Mouse (Mus musculus): Measurements from ENCODE around the gene Frat1. TPM values are rescaled to one million over a fixed set of nuclear protein-coding genes. Genes with fewer than 3 reads are reported as not detected.

The Frat1 gene
- polyA plus RNA-seq, 1 experiment from 2014 or later = 12.2 TPM

- Histone ChIP-seq H3K9ac (ENCODE audit: low read depth, low read length) (0 out of 2 replicates have a peak overlapping the region, but pooled peaks have one; percentile 12), H3K27me3 (replicated peaks; ENCODE audit: control insufficient read depth, insufficient read depth, low read length) (no peaks in the 10 kb centered on the region), H3K27ac (ENCODE audit: low read length) (peak overlapping the region; percentile 84), H3K4me3 (ENCODE audit: low read length) (no peak overlapping the region), H3K9me3 (ENCODE audit: control insufficient read depth, low read length) (no peaks in the 10 kb centered on the region), H3K4me2 (ENCODE audit: low read depth, low read length) (peak overlapping the region; percentile 38), H3K4me1 (ENCODE audit: control insufficient read depth, insufficient read depth, low read length) (peaks cover 20% of the 10 kb centered on the region), H3K36me3 (ENCODE audit: control insufficient read depth, insufficient read depth, low read length) (no peaks in the 10 kb centered on the region)
- WGBS = 34% methylated on average over 9 of the region's 9 CpGs
- no peak for ATAC-seq
These were observed 7.6 kb downstream of the Frat1 start for GRCm38 (mm10) chr19:41837194-41837916.

- H3K4me3 ChIP-seq (ENCODE audit: low read length) = 0 out of 2 replicates have a peak overlapping the region, but pooled peaks have one; percentile 9
- WGBS = 37% methylated on average over 4 of the region's 4 CpGs
These were observed 8.1 kb downstream of the Frat1 start for GRCm38 (mm10) chr19:41837917-41838261.

GRCm38 (mm10) chr19:41838808-41839207 is 9.0 kb downstream of the Frat1 start:
- WGBS = 24% methylated on average over 6 of the region's 6 CpGs
- Histone ChIP-seq H3K36me3 (ENCODE audit: control insufficient read depth, insufficient read depth, low read length) (no peaks in the 10 kb centered on the region), H3K9ac (ENCODE audit: low read depth, low read length) (no peak overlapping the region), H3K27me3 (replicated peaks; ENCODE audit: control insufficient read depth, insufficient read depth, low read length) (no peaks in the 10 kb centered on the region), H3K9me3 (ENCODE audit: control insufficient read depth, low read length) (no peaks in the 10 kb centered on the region), H3K4me1 (ENCODE audit: control insufficient read depth, insufficient read depth, low read length) (peaks cover 20% of the 10 kb centered on the region), H3K4me3 (ENCODE audit: low read length) (peak overlapping the region; percentile 9; the same call in 1 of the 2 replicates), H3K27ac (ENCODE audit: low read length) (peak overlapping the region; percentile 90), H3K4me2 (ENCODE audit: low read depth, low read length) (peak overlapping the region; percentile 35)
- ATAC-seq = peak; percentile 62

More at GRCm38 (mm10) chr19:41837917-41838261, 8.1 kb downstream of the Frat1 start:
- Histone ChIP-seq H3K27ac (ENCODE audit: low read length) (peak overlapping the region; percentile 90), H3K9me3 (ENCODE audit: control insufficient read depth, low read length) (no peaks in the 10 kb centered on the region), H3K4me1 (ENCODE audit: control insufficient read depth, insufficient read depth, low read length) (peaks cover 20% of the 10 kb centered on the region), H3K36me3 (ENCODE audit: control insufficient read depth, insufficient read depth, low read length) (no peaks in the 10 kb centered on the region), H3K27me3 (replicated peaks; ENCODE audit: control insufficient read depth, insufficient read depth, low read length) (no peaks in the 10 kb centered on the region), H3K9ac (ENCODE audit: low read depth, low read length) (0 out of 2 replicates have a peak overlapping the region, but pooled peaks have one; percentile 12), H3K4me2 (ENCODE audit: low read depth, low read length) (peak overlapping the region; percentile 38)
- ATAC-seq = peak; percentile 81

GRCm38 (mm10) chr19:41839685-41840084 is 9.9 kb downstream of the Frat1 start:
- no peak overlapping the region for H3K4me2 ChIP-seq (ENCODE audit: low read depth, low read length)
- no peaks in the 10 kb centered on the region for H3K27me3 ChIP-seq (replicated peaks; ENCODE audit: control insufficient read depth, insufficient read depth, low read length)
- H3K4me3 ChIP-seq (ENCODE audit: low read length) = no peak overlapping the region
- ATAC-seq = no peak
- no peaks in the 10 kb centered on the region for H3K9me3 ChIP-seq (ENCODE audit: control insufficient read depth, low read length)
- no peaks in the 10 kb centered on the region for H3K36me3 ChIP-seq (ENCODE audit: control insufficient read depth, insufficient read depth, low read length)
- H3K9ac ChIP-seq (ENCODE audit: low read depth, low read length) = no peak overlapping the region
- WGBS = 86% methylated on average over 3 of the region's 3 CpGs
- H3K4me1 ChIP-seq (ENCODE audit: control insufficient read depth, insufficient read depth, low read length) = peaks cover 20% of the 10 kb centered on the region
- peak overlapping the region; percentile 69 for H3K27ac ChIP-seq (ENCODE audit: low read length)

GRCm38 (mm10) chr19:41841105-41841750 is 11.5 kb downstream of the Frat1 start:
- peaks cover 16% of the 10 kb centered on the region for H3K4me1 ChIP-seq (ENCODE audit: control insufficient read depth, insufficient read depth, low read length)
- H3K4me3 ChIP-seq (ENCODE audit: low read length) = no peak overlapping the region
- H3K9ac ChIP-seq (ENCODE audit: low read depth, low read length) = no peak overlapping the region
- H3K27ac ChIP-seq (ENCODE audit: low read length) = no peak overlapping the region
- H3K27me3 ChIP-seq (replicated peaks; ENCODE audit: control insufficient read depth, insufficient read depth, low read length) = no peaks in the 10 kb centered on the region
- no peaks in the 10 kb centered on the region for H3K36me3 ChIP-seq (ENCODE audit: control insufficient read depth, insufficient read depth, low read length)
- WGBS = 77% methylated on average over 7 of the region's 7 CpGs
- no peaks in the 10 kb centered on the region for H3K9me3 ChIP-seq (ENCODE audit: control insufficient read depth, low read length)
- ATAC-seq = no peak
- H3K4me2 ChIP-seq (ENCODE audit: low read depth, low read length) = no peak overlapping the region

- Histone ChIP-seq H3K27me3 (replicated peaks; ENCODE audit: control insufficient read depth, insufficient read depth, low read length) (no peaks in the 10 kb centered on the region), H3K27ac (ENCODE audit: low read length) (no peak overlapping the region), H3K9ac (ENCODE audit: low read depth, low read length) (no peak overlapping the region), H3K4me1 (ENCODE audit: control insufficient read depth, insufficient read depth, low read length) (peaks cover 13% of the 10 kb centered on the region), H3K4me3 (ENCODE audit: low read length) (no peak overlapping the region), H3K9me3 (ENCODE audit: control insufficient read depth, low read length) (no peaks in the 10 kb centered on the region), H3K36me3 (ENCODE audit: control insufficient read depth, insufficient read depth, low read length) (no peaks in the 10 kb centered on the region), H3K4me2 (ENCODE audit: low read depth, low read length) (no peak overlapping the region)
- 85% methylated on average over 4 of the region's 4 CpGs for WGBS
- no peak for ATAC-seq
These were observed 12.4 kb downstream of the Frat1 start for GRCm38 (mm10) chr19:41842196-41842595.

- Histone ChIP-seq H3K4me3 (ENCODE audit: low read length) (no peak overlapping the region), H3K4me2 (ENCODE audit: low read depth, low read length) (no peak overlapping the region), H3K4me1 (ENCODE audit: control insufficient read depth, insufficient read depth, low read length) (peaks cover 10% of the 10 kb centered on the region; the same call in 1 of the 2 replicates), H3K27ac (ENCODE audit: low read length) (no peak overlapping the region), H3K9me3 (ENCODE audit: control insufficient read depth, low read length) (no peaks in the 10 kb centered on the region), H3K36me3 (ENCODE audit: control insufficient read depth, insufficient read depth, low read length) (no peaks in the 10 kb centered on the region), H3K27me3 (replicated peaks; ENCODE audit: control insufficient read depth, insufficient read depth, low read length) (no peaks in the 10 kb centered on the region), H3K9ac (ENCODE audit: low read depth, low read length) (no peak overlapping the region)
- 86% methylated on average over 4 of the region's 4 CpGs for WGBS
- ATAC-seq = no peak
These were observed 12.9 kb downstream of the Frat1 start for GRCm38 (mm10) chr19:41842706-41843105.

- Histone ChIP-seq H3K4me2 (ENCODE audit: low read depth, low read length) (no peak overlapping the region), H3K27ac (ENCODE audit: low read length) (no peak overlapping the region), H3K27me3 (replicated peaks; ENCODE audit: control insufficient read depth, insufficient read depth, low read length) (no peaks in the 10 kb centered on the region), H3K9ac (ENCODE audit: low read depth, low read length) (no peak overlapping the region), H3K36me3 (ENCODE audit: control insufficient read depth, insufficient read depth, low read length) (no peaks in the 10 kb centered on the region), H3K4me3 (ENCODE audit: low read length) (no peak overlapping the region), H3K4me1 (ENCODE audit: control insufficient read depth, insufficient read depth, low read length) (peaks cover 8% of the 10 kb centered on the region; the same call in 1 of the 2 replicates), H3K9me3 (ENCODE audit: control insufficient read depth, low read length) (no peaks in the 10 kb centered on the region)
- WGBS = 86% methylated on average over 6 of the region's 6 CpGs
- ATAC-seq = no peak
These were observed 14.6 kb downstream of the Frat1 start for GRCm38 (mm10) chr19:41844345-41844744.

- Histone ChIP-seq H3K9ac (ENCODE audit: low read depth, low read length) (peak overlapping the region; percentile 82), H3K4me2 (ENCODE audit: low read depth, low read length) (peak overlapping the region; percentile 93), H3K27ac (ENCODE audit: low read length) (peak overlapping the region; percentile 94)
These were observed 16.8 kb downstream of the Frat1 start for GRCm38 (mm10) chr19:41846366-41847090.

More at GRCm38 (mm10) chr19:41846366-41847090, 16.8 kb downstream of the Frat1 start:
- peaks cover 7% of the 10 kb centered on the region; the same call in 1 of the 2 replicates for H3K4me1 ChIP-seq (ENCODE audit: control insufficient read depth, insufficient read depth, low read length)
- H3K27me3 ChIP-seq (replicated peaks; ENCODE audit: control insufficient read depth, insufficient read depth, low read length) = no peaks in the 10 kb centered on the region
- H3K4me3 ChIP-seq (ENCODE audit: low read length) = peak overlapping the region; percentile 89
- no peaks in the 10 kb centered on the region for H3K9me3 ChIP-seq (ENCODE audit: control insufficient read depth, low read length)
- WGBS = 11% methylated on average over 21 of the region's 21 CpGs
- H3K36me3 ChIP-seq (ENCODE audit: control insufficient read depth, insufficient read depth, low read length) = no peaks in the 10 kb centered on the region
- no peak; the same call in 1 of the 2 replicates for ATAC-seq
